Mouse (Mus musculus) limb, embryonic 11.5 days (tissue): ENCODE results near the gene Itsn2. TPM values are rescaled to one million over a fixed set of nuclear protein-coding genes. Genes with fewer than 3 reads are reported as not detected.

ENCODE experiments used
- ATAC-seq: fragments of 200-750 bp; cut with Nextera tagmentation; 2 replicates; pipeline ENCODE4 v1.8.0; 2017; ENCODE audit warnings: low read depth; ENCODE audit not compliant: insufficient number of reproducible peaks, low FRiP score, low TSS enrichment
- DNase-seq: peaks from one replicate; pipeline ENCODE4 v3.0.0-alpha.2; 2015; ENCODE audit warnings: low spot score
- H3K27ac ChIP-seq: fragments of 300-500 bp; sonication (generic); replicated peaks from 2 replicates; pipeline ENCODE4 v1.5.1; 2014; ENCODE audit warnings: low read depth, mild to moderate bottlenecking, low read length
- H3K27me3 ChIP-seq: fragments of 300-500 bp; sonication (generic); 2 replicates; pipeline ENCODE4 v1.6.1; 2014; ENCODE audit warnings: mild to moderate bottlenecking, low read length, mixed read lengths; ENCODE audit not compliant: control insufficient read depth, insufficient read depth
- H3K36me3 ChIP-seq: fragments of 300-500 bp; sonication (generic); 2 replicates; pipeline ENCODE4 v1.6.1; 2014; ENCODE audit warnings: mild to moderate bottlenecking, low read length, moderate library complexity, mixed read lengths; ENCODE audit not compliant: control insufficient read depth, insufficient read depth
- H3K4me1 ChIP-seq: fragments of 300-500 bp; sonication (generic); 2 replicates; pipeline ENCODE4 v1.6.1; 2014; ENCODE audit warnings: low read length, mixed read lengths; ENCODE audit not compliant: control insufficient read depth, insufficient read depth
- H3K4me2 ChIP-seq: fragments of 300-500 bp; sonication (generic); 2 replicates; pipeline ENCODE4 v1.6.1; 2014; ENCODE audit warnings: low read depth, mild to moderate bottlenecking, moderate library complexity; ENCODE audit not compliant: severe bottlenecking
- H3K4me3 ChIP-seq: fragments of 300-500 bp; sonication (generic); 2 replicates; pipeline ENCODE4 v1.5.1; 2014; ENCODE audit warnings: low read depth, low read length
- H3K9ac ChIP-seq: fragments of 300-500 bp; sonication (generic); 2 replicates; pipeline ENCODE4 v1.6.1; 2014; ENCODE audit warnings: mild to moderate bottlenecking, low read length
- H3K9me3 ChIP-seq: fragments of 300-500 bp; sonication (generic); 2 replicates; pipeline ENCODE4 v1.6.1; 2016; ENCODE audit warnings: low read length; ENCODE audit not compliant: control insufficient read depth
- WGBS: fragments of 180-500 bp; shearing (Covaris S2); extraction: QIAGEN DNeasy Blood & Tissue Kit; methylation state at CpG from one replicate; pipeline ENCODE4 v1.1.7; 2014; 5-methylcytosine and 5-hydroxymethylcytosine counted together
- polyA plus RNA-seq: library from polyadenylated mRNA; unstranded; fragments of >200 nt; fragmentation: Nextera tagmentation; extraction: Ambion mirVana; gene quantifications from 2 replicates; pipeline ENCODE4 v1.2.1, GENCODE M21; 2014

Gene Itsn2
- polyA plus RNA-seq, 1 experiment from 2014 or later = 28.4 TPM

DNA sequence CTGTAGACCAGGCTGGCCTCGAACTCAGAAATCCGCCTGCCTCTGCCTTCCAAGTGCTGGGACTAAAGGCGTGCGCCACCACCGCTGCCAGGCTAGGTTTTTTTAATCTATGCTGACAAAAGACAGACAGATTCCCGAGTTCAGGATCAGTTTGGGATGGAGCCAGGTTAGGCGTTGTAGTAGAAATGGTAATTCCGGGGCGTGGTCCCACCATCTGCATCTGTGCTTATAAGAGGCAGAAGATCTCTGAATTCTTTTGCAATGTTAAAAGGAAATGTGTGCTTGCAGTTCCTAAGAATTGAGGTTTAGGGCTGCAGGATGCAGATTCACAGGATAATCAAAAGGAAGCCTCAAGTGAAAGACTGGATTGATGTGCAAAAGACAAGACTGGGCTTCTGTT lies 35.5 kb upstream of the Itsn2 start:
- 87% methylated on average over 9 of the region's 9 CpGs for WGBS
- no peak overlapping the region for H3K4me3 ChIP-seq
- H3K4me2 ChIP-seq = no peak overlapping the region
- H3K4me1 ChIP-seq = no peaks in the 10 kb centered on the region
- no peak for ATAC-seq
- DNase-seq = no peak
- H3K9me3 ChIP-seq = no peaks in the 10 kb centered on the region
- H3K27ac ChIP-seq = no peak overlapping the region
- H3K36me3 ChIP-seq = no peaks in the 10 kb centered on the region
- no peaks in the 10 kb centered on the region for H3K27me3 ChIP-seq
- H3K9ac ChIP-seq = no peak overlapping the region

- Histone ChIP-seq H3K27ac (no peak overlapping the region), H3K4me1 (no peaks in the 10 kb centered on the region), H3K4me2 (no peak overlapping the region), H3K4me3 (no peak overlapping the region), H3K9ac (no peak overlapping the region), H3K36me3 (no peaks in the 10 kb centered on the region), H3K27me3 (no peaks in the 10 kb centered on the region), H3K9me3 (no peaks in the 10 kb centered on the region)
- WGBS = 56% methylated on average over 3 of the region's 3 CpGs
- no peak for DNase-seq
- no peak for ATAC-seq
These were observed 35.0 kb upstream of the Itsn2 start for GRCm38 (mm10) chr12:4557436-4557835.

DNA sequence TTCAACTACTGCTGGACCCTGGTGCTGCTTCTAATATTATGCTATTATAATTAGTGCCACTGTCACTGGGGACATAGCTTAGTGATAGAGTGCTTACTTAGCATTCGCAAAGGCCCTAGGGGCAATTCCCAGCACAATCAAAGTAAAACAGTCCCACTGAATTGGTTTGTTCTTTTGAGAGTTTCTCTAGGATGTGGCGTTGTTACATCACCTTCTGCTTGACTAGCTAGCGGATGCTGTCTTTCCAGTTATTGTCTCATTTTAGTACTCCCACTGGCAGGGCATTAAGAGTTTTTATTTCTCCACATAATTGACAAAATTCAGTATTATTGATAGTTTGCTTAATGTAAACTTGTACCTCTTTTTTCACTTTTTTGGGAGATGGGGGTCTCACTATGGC lies 34.4 kb upstream of the Itsn2 start:
- no peaks in the 10 kb centered on the region for H3K9me3 ChIP-seq
- no peaks in the 10 kb centered on the region for H3K27me3 ChIP-seq
- H3K9ac ChIP-seq = no peak overlapping the region
- DNase-seq = no peak
- 91% methylated on average over 3 of the region's 3 CpGs for WGBS
- no peak overlapping the region for H3K4me2 ChIP-seq
- H3K36me3 ChIP-seq = no peaks in the 10 kb centered on the region
- H3K27ac ChIP-seq = no peak overlapping the region
- no peaks in the 10 kb centered on the region for H3K4me1 ChIP-seq
- ATAC-seq = no peak
- H3K4me3 ChIP-seq = no peak overlapping the region

DNA sequence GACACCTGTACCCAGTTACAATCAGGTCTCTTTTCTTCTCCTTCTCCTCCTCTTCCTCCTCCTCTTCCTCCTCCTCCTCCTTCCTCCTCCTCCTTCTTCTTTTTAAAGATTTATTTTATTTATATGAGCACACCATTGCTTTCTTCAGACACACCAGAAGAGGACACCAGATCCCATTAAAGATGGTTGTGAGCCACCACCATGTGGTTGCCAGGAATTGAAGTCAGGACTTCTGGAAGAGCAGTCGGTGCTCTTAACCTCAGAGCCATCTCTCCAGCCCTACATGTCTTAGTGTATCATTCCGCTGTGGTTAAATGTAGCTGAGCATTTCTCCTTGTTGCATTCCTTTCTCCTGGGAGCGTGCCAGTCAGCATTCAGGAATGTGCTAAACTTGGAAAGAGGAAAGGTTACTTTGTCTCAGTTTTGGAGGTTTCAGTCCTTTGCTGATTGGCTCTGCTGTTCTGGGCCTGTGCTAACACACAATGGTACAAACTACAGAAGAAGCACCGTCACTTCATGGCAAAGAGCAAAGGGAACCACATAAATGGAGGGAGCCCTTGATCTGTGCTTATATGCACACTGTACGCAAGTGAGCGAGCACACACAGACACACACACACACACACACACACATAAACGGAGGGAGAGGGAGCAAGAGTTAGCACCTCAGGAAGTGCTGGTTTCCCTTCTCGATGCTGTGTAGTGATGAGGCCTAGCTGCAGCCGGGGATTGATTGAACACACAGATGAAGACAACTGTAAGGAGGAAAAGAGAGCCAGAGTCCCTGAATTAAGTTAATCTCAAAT lies 33.8 kb upstream of the Itsn2 start:
- Histone ChIP-seq H3K27me3 (no peaks in the 10 kb centered on the region), H3K36me3 (no peaks in the 10 kb centered on the region), H3K27ac (no peak overlapping the region), H3K4me2 (no peak overlapping the region), H3K9me3 (no peaks in the 10 kb centered on the region), H3K4me3 (no peak overlapping the region), H3K4me1 (no peaks in the 10 kb centered on the region), H3K9ac (no peak overlapping the region)
- ATAC-seq (no peak), DNase-seq (no peak)
- WGBS = 92% methylated on average over 9 of the region's 9 CpGs

DNA sequence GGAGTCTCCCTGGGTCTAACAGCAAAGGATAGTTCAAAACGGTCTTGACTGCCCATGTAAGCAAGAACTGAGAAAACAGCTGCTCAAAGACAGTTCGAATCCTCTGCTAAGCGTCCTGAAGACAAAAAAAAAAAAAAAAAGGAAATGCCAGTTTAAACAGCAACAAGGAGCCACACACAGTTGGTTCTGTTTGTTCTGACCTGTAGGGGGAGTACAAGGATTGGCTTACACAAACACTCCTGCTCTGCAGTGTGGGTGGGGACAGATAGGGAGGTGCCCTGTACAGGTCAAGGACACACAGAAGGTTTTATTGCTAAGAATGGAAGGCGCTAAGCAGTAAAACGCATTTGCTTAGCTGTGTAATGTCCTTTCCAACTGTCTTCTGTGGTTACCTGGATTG lies 20.6 kb upstream of the Itsn2 start:
- DNase-seq = no peak
- Histone ChIP-seq H3K27ac (no peak overlapping the region), H3K4me1 (no peaks in the 10 kb centered on the region), H3K4me2 (no peak overlapping the region), H3K4me3 (no peak overlapping the region), H3K9ac (no peak overlapping the region), H3K36me3 (no peaks in the 10 kb centered on the region), H3K9me3 (no peaks in the 10 kb centered on the region), H3K27me3 (no peaks in the 10 kb centered on the region)
- 29% methylated on average over 5 of the region's 5 CpGs for WGBS
- no peak for ATAC-seq

GRCm38 (mm10) chr12:4574065-4574464 lies 18.4 kb upstream of the Itsn2 start:
- Histone ChIP-seq H3K4me1 (no peaks in the 10 kb centered on the region), H3K9ac (no peak overlapping the region), H3K36me3 (no peaks in the 10 kb centered on the region), H3K27ac (no peak overlapping the region), H3K4me2 (no peak overlapping the region), H3K9me3 (no peaks in the 10 kb centered on the region), H3K4me3 (no peak overlapping the region), H3K27me3 (no peaks in the 10 kb centered on the region)
- DNase-seq (no peak), ATAC-seq (no peak)
- 73% methylated on average over 4 of the region's 4 CpGs for WGBS

GRCm38 (mm10) chr12:4582326-4582725 lies 10.1 kb upstream of the Itsn2 start:
- Histone ChIP-seq H3K36me3 (no peaks in the 10 kb centered on the region), H3K9me3 (no peaks in the 10 kb centered on the region), H3K4me3 (no peak overlapping the region), H3K4me1 (no peaks in the 10 kb centered on the region), H3K4me2 (no peak overlapping the region), H3K9ac (no peak overlapping the region), H3K27me3 (no peaks in the 10 kb centered on the region), H3K27ac (no peak overlapping the region)
- DNase-seq = no peak
- no peak for ATAC-seq

DNA sequence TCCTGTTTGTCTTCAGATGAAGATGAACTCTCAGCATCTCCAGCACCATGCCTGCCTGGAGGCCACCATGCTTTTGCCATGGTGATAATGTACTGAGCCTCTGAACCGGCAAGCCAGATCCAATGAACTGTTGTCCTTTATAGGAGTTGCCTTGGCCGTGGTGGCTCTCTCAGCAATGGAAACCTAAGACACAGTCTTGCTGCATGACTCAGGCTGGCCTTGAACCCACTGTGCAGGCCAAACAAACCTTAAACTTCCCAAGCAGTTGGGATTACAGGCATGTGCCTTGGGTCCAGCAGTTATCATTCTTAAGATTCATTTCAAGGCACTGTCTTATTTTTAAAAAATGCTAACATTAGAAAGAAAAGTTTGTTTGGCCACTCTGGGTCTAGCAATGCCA lies 4.6 kb upstream of the Itsn2 start:
- Histone ChIP-seq H3K4me2 (no peak overlapping the region), H3K27ac (no peak overlapping the region), H3K27me3 (no peaks in the 10 kb centered on the region), H3K4me1 (no peaks in the 10 kb centered on the region), H3K9ac (no peak overlapping the region), H3K9me3 (no peaks in the 10 kb centered on the region), H3K36me3 (no peaks in the 10 kb centered on the region), H3K4me3 (no peak overlapping the region)
- WGBS = 75% methylated on average over 2 of the region's 2 CpGs
- no peak for DNase-seq
- no peak for ATAC-seq

DNA sequence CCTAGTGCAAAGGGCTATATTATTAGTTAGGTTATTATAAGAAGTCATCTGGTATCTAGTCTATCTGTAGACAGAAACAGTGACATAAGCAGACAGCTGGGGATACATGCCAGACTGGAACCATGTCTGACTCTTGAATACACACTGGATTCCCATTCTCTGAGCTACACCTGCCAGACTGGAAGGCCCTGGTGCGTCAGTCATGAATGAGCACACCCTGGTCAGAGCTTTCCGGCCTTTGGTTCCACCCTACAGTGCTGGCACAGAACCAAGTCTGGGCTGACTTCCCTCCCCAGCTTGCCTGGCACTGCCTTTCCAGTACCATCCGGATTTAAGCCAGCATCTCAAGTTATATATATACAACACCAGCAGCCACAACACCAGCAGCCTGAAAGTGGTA lies 3.8 kb upstream of the Itsn2 start:
- H3K27me3 ChIP-seq = no peaks in the 10 kb centered on the region
- H3K9ac ChIP-seq = no peak overlapping the region
- H3K9me3 ChIP-seq = no peaks in the 10 kb centered on the region
- H3K4me2 ChIP-seq = no peak overlapping the region
- H3K4me1 ChIP-seq = no peaks in the 10 kb centered on the region
- no peak overlapping the region for H3K27ac ChIP-seq
- no peak for ATAC-seq
- H3K4me3 ChIP-seq = no peak overlapping the region
- WGBS = 86% methylated on average over 3 of the region's 3 CpGs
- no peak for DNase-seq
- no peaks in the 10 kb centered on the region for H3K36me3 ChIP-seq
